Mouse (Mus musculus) gastrocnemius, postnatal 10 days (tissue): Measurements from ENCODE around the gene Snap91. TPM values are rescaled to one million over a fixed set of nuclear protein-coding genes. Genes with fewer than 3 reads are reported as not detected.

Source experiments
- DNase-seq: peaks from one replicate; pipeline ENCODE4 v3.0.0; 2021; ENCODE audit warnings: mixed read lengths
- total RNA-seq, 2 experiments: library from RNA; stranded (reverse); gene quantifications; 2 replicates each; pipeline ENCODE4 v1.2.3; 2021

Gene Snap91
- total RNA-seq, 2 experiments from 2014 or later = 1.2 to 1.3 TPM

DNA sequence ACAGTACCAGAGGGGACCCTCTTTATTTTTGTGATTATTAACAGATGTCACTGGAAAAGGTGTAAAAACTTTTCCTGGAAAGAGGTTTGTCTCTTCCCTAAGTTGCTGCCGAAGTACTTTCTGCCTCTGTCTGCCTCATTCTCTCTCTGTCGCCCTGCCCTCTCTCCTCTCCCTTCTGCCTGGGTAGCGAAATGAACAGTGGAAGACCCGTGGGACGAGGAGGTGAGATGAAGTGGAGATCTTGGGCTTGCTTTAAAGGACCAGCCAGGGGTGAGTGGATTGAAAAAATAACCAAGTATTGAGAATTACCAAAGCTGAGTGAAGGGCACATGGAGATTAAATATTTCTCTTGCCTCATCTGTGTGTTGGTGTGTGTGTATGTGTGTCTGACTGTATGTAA, 136.4 kb downstream of the Snap91 start:
- no peak for DNase-seq

- DNase-seq = peak; percentile 6
Measured at GRCm38 (mm10) chr9:86742959-86743911, 137.2 kb downstream of the Snap91 start, which contains the start of gene Prss35. Prss35 (plus strand) TSS chr9:86743649.

DNA sequence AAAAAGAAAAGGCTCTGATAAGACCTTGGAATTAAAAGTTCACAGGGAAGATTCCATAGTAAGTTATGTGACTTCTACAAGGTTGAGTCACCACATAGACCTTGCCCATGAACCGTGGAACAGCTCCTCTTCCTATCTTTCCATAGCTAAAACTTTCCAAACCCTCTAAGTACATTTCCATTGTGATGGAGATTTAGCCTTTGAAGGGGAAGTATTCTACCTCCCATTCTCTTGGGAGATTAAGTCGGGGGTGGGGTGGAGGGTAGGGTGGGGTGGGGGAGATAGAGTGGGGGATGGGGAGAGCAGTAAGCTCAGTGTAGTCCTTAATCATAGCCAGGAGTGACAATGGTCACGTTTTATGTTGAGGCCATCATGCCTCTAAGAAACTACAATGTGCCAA, 140.5 kb downstream of the Snap91 start:
- DNase-seq = no peak

- DNase-seq = no peak
Measured at GRCm38 (mm10) chr9:86738801-86739200, 141.7 kb downstream of the Snap91 start.

DNA sequence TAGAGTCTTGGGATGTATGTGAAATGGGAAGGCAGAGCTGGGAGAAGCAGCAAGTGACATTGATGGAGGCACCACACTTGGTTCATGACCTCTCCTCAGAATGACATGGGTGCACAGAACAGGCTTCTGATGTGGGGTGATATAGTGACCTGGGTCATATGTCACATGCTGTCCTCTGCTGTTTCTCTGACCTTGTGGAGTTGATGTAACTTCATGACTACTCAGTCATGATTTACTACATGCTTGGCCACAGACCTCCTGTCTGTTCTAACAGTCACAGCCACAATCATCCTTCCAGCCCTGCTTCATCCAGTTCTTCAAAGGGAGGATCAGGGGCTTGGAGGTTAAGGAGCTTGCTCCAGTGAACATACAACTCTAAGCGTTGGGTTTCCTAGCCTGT, 142.4 kb downstream of the Snap91 start:
- DNase-seq = no peak

GRCm38 (mm10) chr9:86736991-86737390, 143.5 kb downstream of the Snap91 start:
- no peak for DNase-seq

- DNase-seq = no peak
Measured at GRCm38 (mm10) chr9:86734795-86735194, 145.7 kb downstream of the Snap91 start.

DNA sequence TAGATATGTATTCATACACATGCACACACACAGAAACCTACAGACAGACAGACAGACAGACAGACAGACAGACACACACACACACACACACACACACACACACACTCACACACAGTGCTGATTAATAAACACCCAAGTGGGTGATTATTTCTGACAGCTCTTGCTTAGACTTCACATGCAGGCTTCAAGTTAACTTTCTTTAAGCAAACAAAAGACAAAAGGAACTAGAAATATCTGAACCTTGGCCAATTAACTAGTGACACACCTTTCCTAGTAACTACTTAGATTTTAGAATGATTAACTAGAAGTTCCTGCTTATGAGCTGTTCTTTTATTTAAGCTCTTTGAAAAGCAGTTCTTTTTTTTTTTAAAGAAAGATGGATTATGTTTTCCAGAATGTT, 146.1 kb downstream of the Snap91 start:
- DNase-seq = no peak

DNA sequence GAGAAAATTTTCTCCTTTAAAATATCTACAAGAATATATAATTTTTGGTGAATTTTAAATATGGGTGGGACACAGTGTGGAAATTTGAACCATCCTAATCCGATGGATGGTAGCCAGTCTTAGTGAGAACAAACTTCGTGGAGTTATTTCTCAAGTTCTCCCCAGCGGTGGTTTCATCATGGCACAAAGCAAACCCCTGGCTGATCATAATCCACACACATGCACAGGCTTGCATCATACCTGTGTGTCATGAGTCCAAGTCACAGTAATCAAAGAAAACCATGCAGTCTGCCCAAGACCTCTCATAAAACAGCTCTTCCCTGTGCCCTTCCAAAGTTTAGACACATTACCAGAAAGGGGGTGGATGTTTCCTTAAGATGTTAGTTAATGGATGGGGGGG, 150.6 kb downstream of the Snap91 start:
- no peak for DNase-seq

DNA sequence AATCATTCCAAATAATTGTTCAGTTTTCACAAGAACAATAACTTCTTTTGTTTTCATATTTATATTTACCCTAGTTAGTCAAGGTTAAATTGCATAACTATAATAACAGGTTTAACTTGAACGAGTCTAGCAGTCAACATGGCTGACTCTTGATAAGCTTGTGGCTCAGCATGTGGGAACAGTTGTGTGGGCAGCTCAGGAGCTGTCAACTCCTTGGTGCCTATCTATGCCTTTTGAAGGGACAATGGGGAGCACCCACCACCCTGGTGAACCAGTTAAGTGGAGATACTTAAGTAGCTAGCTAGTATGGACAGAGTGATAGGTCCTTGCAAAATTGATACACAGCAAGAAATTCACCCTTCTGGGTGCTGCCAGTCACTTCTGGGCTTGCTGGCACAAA, 151.4 kb downstream of the Snap91 start:
- DNase-seq = no peak

DNA sequence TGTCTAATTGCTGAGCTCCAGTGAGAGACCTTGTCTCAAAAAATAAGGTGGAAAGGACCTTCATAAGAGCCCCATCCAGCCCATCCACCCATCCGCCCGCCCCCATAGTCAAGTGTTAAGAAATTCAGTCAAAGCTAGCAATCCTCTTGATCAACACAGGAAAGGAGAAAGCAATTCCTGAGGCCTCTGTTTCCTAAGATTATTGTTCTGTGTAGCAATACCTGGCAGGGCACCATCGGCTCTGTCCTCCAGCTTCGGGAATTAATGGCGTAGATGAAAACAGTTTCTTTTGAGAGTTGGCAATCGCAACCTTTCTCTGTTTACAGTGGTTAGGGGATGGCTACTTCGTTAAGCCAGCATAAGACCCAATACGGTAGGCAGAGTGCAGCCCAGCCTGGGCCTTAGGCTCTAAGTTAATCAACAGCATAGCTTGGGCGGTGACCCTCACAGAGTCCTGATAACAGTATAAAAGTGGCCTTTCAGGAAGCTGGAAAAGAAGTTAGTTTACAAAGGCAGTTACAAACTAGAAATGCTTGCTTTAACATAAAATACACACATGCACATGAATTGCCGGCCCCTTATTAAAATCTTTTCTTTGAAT, 152.1 kb downstream of the Snap91 start:
- DNase-seq = no peak

DNA sequence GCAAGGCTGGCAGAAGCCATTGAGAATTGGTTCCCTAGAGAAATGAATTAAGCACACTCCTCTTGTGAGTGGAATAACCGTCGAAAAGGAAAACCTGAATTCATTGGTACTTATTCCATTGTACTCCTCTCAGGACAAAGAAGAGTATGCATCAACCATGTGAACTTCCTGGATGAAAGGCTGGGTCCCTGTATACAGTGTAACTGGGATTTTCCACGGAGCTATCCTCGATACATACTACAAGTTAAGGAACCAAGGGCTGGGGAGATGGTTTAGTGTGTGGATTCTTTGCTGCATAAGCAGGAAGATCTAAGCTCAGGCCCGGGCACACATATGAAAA, 154.1 kb downstream of the Snap91 start:
- no peak for DNase-seq

- DNase-seq = no peak
Measured at GRCm38 (mm10) chr9:86725604-86726380, 154.7 kb downstream of the Snap91 start.

- no peak for DNase-seq
Measured at GRCm38 (mm10) chr9:86725066-86725465, 155.4 kb downstream of the Snap91 start.

GRCm38 (mm10) chr9:86720794-86721193, 159.7 kb downstream of the Snap91 start:
- no peak for DNase-seq

GRCm38 (mm10) chr9:86720227-86720626, 160.2 kb downstream of the Snap91 start:
- no peak for DNase-seq

GRCm38 (mm10) chr9:86717119-86717518, 163.3 kb downstream of the Snap91 start:
- no peak for DNase-seq

- DNase-seq = no peak
Measured at GRCm38 (mm10) chr9:86716540-86716939, 163.9 kb downstream of the Snap91 start.
